Mouse (Mus musculus): Measurements from ENCODE around the gene Rpl7l1. TPM values are rescaled to one million over a fixed set of nuclear protein-coding genes. Genes with fewer than 3 reads are reported as not detected.

Rpl7l1 gene
- polyA plus RNA-seq, 1 experiment from 2014 or later: 83.7 TPM

DNA sequence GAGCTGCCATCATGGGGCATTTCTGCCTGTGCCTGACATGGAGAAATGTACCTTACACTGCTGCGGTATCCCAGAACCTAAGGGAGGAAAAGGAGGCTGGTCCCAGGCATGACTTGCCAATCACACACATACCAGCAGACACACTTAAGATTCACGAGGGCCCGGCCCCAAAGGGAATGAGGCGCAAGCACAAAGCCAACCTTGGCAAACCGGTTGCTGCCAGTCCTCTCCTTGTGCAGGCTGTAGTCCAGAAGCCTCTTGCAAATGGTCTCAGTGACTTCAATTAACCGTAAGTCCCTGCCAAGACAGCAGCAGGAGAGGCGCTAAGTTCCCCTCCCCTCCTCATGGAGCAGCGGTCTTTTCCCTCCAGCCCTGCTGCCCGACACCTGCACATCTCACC lies 39.5 kb downstream of the Rpl7l1 start:
- no peak overlapping the region for H3K4me2 ChIP-seq (replicated peaks; ENCODE audit: low read depth, low read length)
- no peaks in the 10 kb centered on the region for H3K4me1 ChIP-seq (ENCODE audit: insufficient read depth, low read depth, low read length)
- H3K9ac ChIP-seq (replicated peaks; ENCODE audit: low read depth): no peak overlapping the region
- 67% methylated on average over 9 of the region's 9 CpGs for WGBS
- peak overlapping the region; percentile 10; the same call in 1 of the 2 replicates for H3K27ac ChIP-seq (ENCODE audit: low read length)
- ATAC-seq (peak; percentile 93), DNase-seq (ENCODE audit: low spot score) (peak; percentile 74)
- TF ChIP-seq CTCF (IDR thresholded peaks at IDR 0.05) (no peak), EP300 (IDR thresholded peaks at IDR 0.05) (no peak)
- H3K9me3 ChIP-seq (ENCODE audit: low read length): no peaks in the 10 kb centered on the region
- peaks cover 16% of the 10 kb centered on the region; the same call in 1 of the 2 replicates for H3K36me3 ChIP-seq (ENCODE audit: insufficient read depth, low read length)
- H3K27me3 ChIP-seq (replicated peaks; ENCODE audit: insufficient read depth, low read length): no peaks in the 10 kb centered on the region
- H3K4me3 ChIP-seq (ENCODE audit: low read depth, low read length): no peak overlapping the region

DNA sequence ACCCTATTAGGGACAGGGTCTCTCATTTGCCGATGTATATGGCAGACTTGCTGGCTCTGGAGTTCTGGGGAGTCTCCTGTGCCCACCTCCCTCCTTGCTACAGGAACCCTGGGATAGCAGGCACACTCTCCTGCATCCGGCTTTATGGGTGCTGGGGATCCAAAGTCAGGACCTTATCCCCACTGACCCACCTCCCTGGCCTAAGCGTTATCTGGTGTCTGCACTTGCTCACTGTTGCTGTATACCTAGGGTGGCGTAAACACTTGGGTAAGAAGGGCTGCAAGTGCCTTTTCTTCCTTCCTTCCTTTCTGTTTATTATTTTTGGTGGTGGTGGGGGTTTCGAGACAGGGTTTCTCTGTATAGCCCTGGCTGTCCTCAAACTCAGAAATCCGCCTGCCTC lies 41.2 kb downstream of the Rpl7l1 start:
- H3K27ac ChIP-seq (ENCODE audit: low read length): no peak overlapping the region
- H3K27me3 ChIP-seq (replicated peaks; ENCODE audit: insufficient read depth, low read length): no peaks in the 10 kb centered on the region
- no peaks in the 10 kb centered on the region for H3K4me1 ChIP-seq (ENCODE audit: insufficient read depth, low read depth, low read length)
- no peaks in the 10 kb centered on the region for H3K9me3 ChIP-seq (ENCODE audit: low read length)
- TF ChIP-seq CTCF (IDR thresholded peaks at IDR 0.05) (no peak), EP300 (IDR thresholded peaks at IDR 0.05) (no peak)
- H3K4me2 ChIP-seq (replicated peaks; ENCODE audit: low read depth, low read length): no peak overlapping the region
- H3K9ac ChIP-seq (replicated peaks; ENCODE audit: low read depth): no peak overlapping the region
- WGBS: 91% methylated on average over 6 of the region's 6 CpGs
- ATAC-seq (no peak), DNase-seq (ENCODE audit: low spot score) (no peak)
- H3K4me3 ChIP-seq (ENCODE audit: low read depth, low read length): no peak overlapping the region
- H3K36me3 ChIP-seq (ENCODE audit: insufficient read depth, low read length): peaks cover 12% of the 10 kb centered on the region; the same call in 1 of the 2 replicates

DNA sequence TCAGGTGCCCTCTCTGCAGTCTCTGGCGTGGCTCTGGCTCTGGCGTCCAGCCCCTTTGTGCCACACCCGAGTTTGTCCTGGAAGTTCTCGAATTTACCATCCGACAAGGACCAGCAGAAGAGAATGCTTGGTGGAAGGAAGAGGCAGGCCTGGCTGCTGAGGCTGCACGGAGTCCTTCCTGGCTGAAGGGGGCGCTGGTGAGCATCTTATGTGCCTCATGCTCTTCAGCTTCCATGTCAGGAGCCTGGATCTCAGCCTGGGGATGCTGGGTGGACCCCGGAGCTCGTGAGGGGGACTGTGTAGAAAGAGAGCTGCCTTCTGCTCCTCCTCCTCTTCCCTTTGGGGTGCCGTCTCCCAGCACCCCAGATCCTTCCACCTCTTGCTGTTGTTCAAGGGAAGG lies 46.3 kb downstream of the Rpl7l1 start:
- DNase-seq (ENCODE audit: low spot score): peak; percentile 33
- 58% methylated on average over 9 of the region's 10 CpGs for WGBS
- H3K36me3 ChIP-seq (ENCODE audit: insufficient read depth, low read length): no peaks in the 10 kb centered on the region

DNA sequence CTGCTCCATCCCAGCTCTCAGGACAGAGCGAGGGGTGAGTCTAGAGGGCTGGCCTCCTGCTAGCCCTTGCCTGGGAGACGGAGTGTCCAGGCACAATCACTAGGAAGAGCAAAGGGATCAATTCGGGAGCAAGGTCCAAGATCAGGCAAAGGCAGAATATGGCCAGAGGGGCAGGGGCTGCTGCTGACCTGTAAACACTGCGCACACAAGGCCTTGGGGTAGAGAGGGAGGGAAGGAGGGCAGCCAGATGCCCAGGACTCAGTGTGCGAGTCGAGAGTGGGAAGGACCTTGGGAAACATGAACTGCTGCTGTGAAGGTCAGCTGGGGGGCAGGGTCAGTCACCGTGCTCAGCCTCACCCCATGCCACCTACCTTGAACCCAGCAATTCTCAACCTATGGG lies 47.2 kb downstream of the Rpl7l1 start:
- Histone ChIP-seq H3K27me3 (replicated peaks; ENCODE audit: insufficient read depth, low read length) (no peaks in the 10 kb centered on the region), H3K9ac (replicated peaks; ENCODE audit: low read depth) (no peak overlapping the region), H3K9me3 (ENCODE audit: low read length) (no peaks in the 10 kb centered on the region), H3K4me1 (ENCODE audit: insufficient read depth, low read depth, low read length) (no peaks in the 10 kb centered on the region), H3K36me3 (ENCODE audit: insufficient read depth, low read length) (no peaks in the 10 kb centered on the region), H3K4me3 (ENCODE audit: low read depth, low read length) (no peak overlapping the region), H3K4me2 (replicated peaks; ENCODE audit: low read depth, low read length) (no peak overlapping the region), H3K27ac (ENCODE audit: low read length) (no peak overlapping the region)
- ATAC-seq (no peak), DNase-seq (ENCODE audit: low spot score) (no peak)
- TF ChIP-seq CTCF (IDR thresholded peaks at IDR 0.05) (no peak), EP300 (IDR thresholded peaks at IDR 0.05) (no peak)
- 92% methylated on average over 7 of the region's 7 CpGs for WGBS

More for the DNA sequence above, 46.3 kb downstream of the Rpl7l1 start:
- Histone ChIP-seq H3K9ac (replicated peaks; ENCODE audit: low read depth) (no peak overlapping the region), H3K27me3 (replicated peaks; ENCODE audit: insufficient read depth, low read length) (no peaks in the 10 kb centered on the region), H3K4me3 (ENCODE audit: low read depth, low read length) (no peak overlapping the region), H3K4me1 (ENCODE audit: insufficient read depth, low read depth, low read length) (no peaks in the 10 kb centered on the region), H3K4me2 (replicated peaks; ENCODE audit: low read depth, low read length) (no peak overlapping the region), H3K9me3 (ENCODE audit: low read length) (no peaks in the 10 kb centered on the region), H3K27ac (ENCODE audit: low read length) (no peak overlapping the region)
- TF ChIP-seq EP300 (IDR thresholded peaks at IDR 0.05) (no peak), CTCF (IDR thresholded peaks at IDR 0.05) (peak; percentile 66)
- no peak for ATAC-seq

DNA sequence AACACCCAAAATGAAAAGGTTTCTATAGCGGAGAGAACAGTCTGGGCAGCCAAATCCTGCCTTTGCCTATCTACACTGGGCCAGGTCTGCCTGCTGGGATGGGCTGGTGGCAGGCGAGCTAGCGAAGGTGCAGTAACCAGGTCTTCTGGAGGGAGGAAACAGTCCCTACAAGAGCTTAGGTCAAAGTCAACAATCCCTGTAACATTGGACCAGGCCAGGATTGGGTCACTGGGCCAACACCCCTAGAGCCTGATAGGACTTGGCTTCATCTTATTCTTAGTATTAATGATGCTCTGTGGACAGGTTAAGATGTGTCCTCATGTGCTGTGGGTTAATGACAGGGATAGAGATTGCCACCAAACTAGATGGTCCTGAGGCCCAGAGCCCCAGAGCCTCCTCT lies 48.4 kb downstream of the Rpl7l1 start:
- ATAC-seq: no peak
- H3K36me3 ChIP-seq (ENCODE audit: insufficient read depth, low read length): no peaks in the 10 kb centered on the region
- 97% methylated on average over 3 of the region's 3 CpGs for WGBS
- no peak overlapping the region for H3K27ac ChIP-seq (ENCODE audit: low read length)
- no peaks in the 10 kb centered on the region for H3K9me3 ChIP-seq (ENCODE audit: low read length)
- DNase-seq (ENCODE audit: low spot score): no peak
- no peak overlapping the region for H3K9ac ChIP-seq (replicated peaks; ENCODE audit: low read depth)
- H3K27me3 ChIP-seq (replicated peaks; ENCODE audit: insufficient read depth, low read length): no peaks in the 10 kb centered on the region
- 0 out of 2 replicates have a peak, but pooled peaks cover 3% of the 10 kb centered on the region for H3K4me1 ChIP-seq (ENCODE audit: insufficient read depth, low read depth, low read length)
- H3K4me3 ChIP-seq (ENCODE audit: low read depth, low read length): no peak overlapping the region
- no peak for TF ChIP-seq EP300 (IDR thresholded peaks at IDR 0.05)
- no peak overlapping the region for H3K4me2 ChIP-seq (replicated peaks; ENCODE audit: low read depth, low read length)

DNA sequence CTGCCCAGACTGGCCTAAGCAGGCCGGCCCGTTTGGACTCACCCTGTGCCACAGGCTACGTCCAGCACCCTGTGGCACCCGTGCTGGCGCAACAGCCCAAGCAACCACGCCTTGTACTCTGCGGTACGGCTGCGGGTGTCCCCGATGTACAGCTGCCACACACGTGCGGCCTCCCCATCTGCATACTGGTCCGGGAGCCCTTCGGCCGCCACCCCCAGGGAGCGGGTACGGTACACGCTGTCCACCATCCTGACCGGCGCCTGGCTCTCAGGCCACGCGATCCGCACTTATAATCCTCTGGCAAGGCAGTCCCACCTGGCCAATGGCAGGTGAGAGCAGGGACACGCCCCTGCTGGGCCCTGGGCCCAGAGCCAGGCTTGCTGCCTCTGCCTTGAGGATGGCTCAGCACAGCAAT lies 53.6 kb downstream of the Rpl7l1 start, which contains the start of gene Gnmt:
TSS of gene Gnmt (minus strand) at position 265 of the 415 bp plus-strand sequence.
- Histone ChIP-seq H3K4me3 (ENCODE audit: low read depth, low read length) (0 out of 2 replicates have a peak within 1 kb of the TSS, but pooled peaks have one; percentile 11), H3K4me1 (ENCODE audit: insufficient read depth, low read depth, low read length) (0 out of 2 replicates have a peak, but pooled peaks cover 3% of the 10 kb centered on the region), H3K9ac (replicated peaks; ENCODE audit: low read depth) (no peak within 1 kb of the TSS), H3K27ac (ENCODE audit: low read length) (peak within 1 kb of the TSS; percentile 28; the same call in 1 of the 2 replicates), H3K4me2 (replicated peaks; ENCODE audit: low read depth, low read length) (peak within 1 kb of the TSS; percentile 43), H3K9me3 (ENCODE audit: low read length) (no peaks in the 10 kb centered on the region), H3K36me3 (ENCODE audit: insufficient read depth, low read length) (no peaks in the 10 kb centered on the region), H3K27me3 (replicated peaks; ENCODE audit: insufficient read depth, low read length) (no peaks in the 10 kb centered on the region)
- DNase-seq (ENCODE audit: low spot score) (peak; percentile 73), ATAC-seq (peak; percentile 90)
- TF ChIP-seq EP300 (IDR thresholded peaks at IDR 0.05) (no peak), CTCF (IDR thresholded peaks at IDR 0.05) (no peak)
- WGBS: 11% methylated on average over 24 of the region's 24 CpGs
